Mouse (Mus musculus) thymus, postnatal 0 days (tissue): ENCODE measurements at regions not wholly inside any gene's neighbourhood (a gene's known extent, or its start where the extent isn't known, plus 50 kb on each side); places are given as distances from the start of the nearest gene placed in this dataset.

Source experiments
- DNase-seq: peaks from one replicate; pipeline ENCODE4 v3.0.0-alpha.2; 2015; ENCODE audit warnings: low spot score

DNA sequence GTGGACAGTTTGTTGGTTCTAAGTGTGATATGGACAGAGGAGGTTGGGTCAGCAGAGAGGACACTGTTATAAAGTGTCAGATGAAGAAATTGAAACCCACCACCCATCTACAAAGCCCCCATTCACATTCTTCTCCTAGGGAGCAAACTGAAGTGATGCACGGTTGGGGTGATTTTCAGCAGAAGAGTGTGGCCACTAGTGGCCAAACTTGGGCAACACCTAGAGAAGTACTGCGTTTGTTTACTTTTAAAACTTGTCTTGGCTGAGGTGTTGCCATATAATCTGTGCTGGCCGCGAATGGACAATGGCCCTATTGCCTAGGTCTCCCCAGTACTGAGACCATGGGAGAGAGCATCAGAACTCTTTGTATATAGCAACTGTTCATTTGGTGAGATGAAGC is 150.8 kb upstream of the Cox10 start:
- no peak for DNase-seq

DNA sequence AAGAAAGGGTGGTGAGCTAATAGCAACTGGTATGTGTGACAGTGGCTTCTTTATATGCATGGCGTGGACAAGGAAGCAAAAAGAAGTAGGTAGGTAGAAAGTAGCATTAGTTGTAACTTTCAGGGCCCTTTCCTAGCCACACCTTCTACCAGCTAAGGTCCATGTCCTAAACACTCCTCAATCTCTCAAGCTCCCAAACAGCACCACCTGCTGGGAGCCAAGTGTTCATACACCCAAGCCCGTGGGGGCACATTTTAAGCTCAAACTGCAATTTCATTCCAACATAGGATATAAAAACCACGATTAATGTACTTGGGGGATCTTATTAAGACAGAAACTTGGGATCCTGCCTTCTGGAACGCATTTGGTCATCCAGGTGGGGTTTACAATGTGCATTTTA is 141.6 kb upstream of the Cox10 start:
- no peak for DNase-seq

DNA sequence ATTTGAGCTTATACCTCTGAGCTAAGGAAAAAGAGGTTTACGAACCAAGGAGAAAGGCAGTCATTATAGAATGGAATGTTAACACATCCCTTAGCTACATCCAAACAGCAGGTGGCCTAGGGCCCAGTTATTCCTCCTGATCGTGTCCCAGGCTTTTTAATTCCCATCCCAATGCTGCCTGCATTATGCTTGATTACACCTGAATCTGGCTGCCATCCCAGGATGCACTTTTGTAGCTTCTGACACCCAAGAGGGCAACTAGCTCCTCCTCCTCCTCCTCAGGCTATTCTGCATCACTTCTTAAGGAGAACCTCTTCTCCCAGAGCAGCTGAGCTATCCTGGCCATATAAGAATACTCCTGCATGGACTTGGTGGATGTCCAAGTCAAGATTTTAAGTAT is 137.9 kb upstream of the Cox10 start:
- DNase-seq = no peak

DNA sequence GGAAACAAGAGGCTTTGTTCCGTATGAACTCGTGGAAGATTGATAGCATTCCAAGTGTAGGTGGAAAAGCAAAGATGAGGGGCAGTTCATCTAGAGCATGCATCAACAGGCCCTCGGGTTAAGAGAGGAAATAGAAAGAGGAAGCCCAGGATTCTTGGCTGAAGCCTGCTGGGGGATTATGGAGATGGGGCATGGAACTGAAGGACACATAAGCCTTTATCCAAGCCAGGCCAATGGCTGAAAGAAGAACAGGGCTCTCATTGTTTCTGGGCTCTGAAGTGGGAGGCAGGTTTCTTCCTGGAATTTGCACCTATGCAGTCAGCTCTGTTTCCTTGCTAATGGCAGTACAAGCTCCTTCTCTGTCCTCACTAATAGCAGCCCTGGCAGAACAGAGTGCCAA is 131.6 kb upstream of the Cox10 start:
- DNase-seq = no peak

DNA sequence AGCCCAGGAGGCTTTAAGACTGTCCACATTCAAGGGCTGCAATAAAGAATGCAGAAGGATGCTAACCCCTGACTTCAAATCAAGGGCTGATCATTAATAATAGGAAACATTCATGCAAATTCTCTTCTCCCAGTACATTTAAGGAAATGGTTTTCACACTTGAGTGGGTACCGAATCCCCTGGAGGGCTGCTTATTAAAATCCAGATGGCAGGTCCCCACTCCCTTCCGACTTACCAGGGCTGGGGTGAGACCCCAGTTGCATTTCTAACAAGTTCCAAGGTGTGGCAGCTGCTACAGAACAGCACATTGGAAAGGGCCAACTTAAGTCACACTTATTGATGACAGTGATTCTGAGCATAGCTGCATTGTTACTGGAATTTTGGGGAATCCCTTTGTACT is 129.0 kb upstream of the Cox10 start:
- DNase-seq = no peak

DNA sequence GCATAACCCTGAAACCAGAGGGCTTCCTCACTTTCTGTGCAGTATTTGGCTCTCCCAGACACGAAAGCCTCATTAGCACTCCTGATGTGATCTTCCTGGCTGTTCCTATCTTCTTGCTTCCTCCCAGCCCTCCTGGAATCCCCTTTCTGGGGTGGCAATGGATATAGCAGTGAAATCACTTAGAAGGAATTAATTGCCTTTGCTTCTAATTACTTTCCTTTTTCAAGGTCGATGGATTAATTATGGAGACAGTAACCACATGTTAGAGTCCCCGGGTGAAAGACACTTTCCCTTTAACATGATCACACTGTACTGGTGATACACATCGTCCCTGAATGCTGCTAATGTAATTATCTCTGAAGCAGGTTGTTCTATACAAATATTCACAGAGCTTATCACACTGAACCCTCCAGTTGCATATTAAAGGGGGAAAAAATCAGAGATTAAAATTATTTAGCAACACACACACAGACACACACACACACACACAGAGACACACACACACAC is 128.1 kb upstream of the Cox10 start:
- DNase-seq = no peak

DNA sequence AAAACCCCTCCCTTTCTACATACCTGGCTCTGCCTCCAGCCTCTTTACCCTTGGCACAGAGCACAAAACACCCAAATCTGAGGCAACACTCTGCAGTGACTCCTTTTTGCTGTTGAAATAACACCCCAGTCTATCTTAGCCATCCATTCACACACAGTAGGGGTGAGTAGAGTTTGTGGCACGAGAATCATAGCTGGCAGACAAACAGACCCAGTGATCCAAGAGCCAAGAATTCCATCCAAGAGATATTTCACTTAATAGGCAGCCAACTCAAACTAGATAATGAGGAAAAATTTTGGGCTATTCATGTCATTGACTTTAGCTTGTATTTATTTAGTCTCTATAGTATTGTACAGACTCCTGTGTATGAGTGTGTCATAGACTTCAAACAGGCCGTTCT is 126.9 kb upstream of the Cox10 start:
- no peak for DNase-seq

DNA sequence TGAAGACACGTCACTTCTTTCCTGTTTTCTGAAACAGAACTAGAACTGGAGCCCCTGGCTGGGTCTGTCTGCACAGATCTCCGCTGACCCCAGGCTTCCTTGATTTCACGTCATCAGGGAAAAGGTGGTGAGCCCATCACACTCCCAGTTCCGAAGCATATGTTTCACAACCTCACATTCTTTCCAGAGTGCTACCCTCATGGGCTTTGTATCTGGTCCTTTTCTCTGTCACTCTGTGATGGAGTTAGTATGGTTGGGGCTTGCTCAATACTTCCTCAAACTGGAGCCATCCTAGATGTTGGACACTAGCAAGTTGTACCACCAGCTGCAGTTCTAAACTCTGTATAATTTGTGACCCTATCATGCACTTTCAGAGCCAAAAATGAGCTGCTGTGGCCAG is 125.8 kb upstream of the Cox10 start:
- DNase-seq = no peak

DNA sequence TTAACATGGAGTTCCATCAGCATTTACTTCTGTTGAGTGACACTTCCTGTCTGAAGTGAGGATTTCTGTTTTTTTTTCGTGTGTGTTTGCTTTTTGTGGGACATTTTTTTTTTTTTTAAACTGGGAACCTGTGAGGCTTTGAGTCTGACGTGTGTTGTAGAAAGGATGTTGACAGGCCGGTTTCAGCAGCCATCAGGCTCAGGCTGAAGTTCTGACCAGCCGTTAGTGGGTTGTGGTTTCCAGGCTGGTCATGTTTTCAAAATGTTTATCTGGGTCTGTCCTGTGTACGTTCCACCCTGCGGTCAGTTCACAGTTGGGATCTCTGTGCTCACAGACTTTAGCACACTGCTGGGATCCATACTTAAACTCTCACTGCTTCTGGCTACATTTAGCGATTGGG is 125.0 kb upstream of the Cox10 start:
- DNase-seq = no peak

DNA sequence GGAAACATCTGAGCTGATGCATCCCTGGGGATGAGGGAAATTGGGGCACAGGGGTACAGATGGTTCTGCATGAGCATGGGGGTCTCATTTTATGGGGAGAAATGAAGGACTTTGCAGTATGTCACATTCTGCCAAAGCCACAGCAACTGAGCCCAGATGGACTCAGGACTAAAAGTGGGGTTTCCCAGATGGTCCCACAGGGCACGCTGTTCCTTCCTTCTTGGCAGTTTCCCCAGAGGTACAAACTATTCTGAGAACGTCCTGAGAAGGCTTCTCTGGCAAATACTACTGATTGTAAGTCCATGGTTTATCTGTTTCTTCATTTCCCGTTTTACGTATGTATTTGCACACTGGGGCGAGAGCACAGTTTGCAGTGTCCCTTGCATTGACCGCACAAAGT is 121.6 kb upstream of the Cox10 start:
- no peak for DNase-seq

DNA sequence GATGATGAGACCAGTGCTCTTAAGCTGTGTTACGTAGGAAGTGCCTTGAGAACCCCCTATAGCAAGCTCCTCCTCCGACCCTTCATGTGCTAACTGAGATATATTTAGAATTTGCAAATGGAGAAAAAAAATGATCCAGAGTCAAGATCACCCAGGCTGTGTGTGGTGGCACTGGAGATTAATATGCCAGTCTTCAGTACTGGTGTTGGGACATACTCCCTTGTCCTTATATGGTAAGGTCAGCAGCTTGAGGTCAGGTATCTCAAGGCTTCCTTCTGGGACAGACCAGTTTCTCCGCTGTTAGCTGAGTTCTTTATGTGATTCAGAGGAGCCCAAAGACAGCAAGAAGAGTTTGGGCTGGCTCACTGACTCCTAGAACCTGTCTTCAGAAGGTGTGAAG is 116.0 kb upstream of the Cox10 start:
- no peak for DNase-seq

DNA sequence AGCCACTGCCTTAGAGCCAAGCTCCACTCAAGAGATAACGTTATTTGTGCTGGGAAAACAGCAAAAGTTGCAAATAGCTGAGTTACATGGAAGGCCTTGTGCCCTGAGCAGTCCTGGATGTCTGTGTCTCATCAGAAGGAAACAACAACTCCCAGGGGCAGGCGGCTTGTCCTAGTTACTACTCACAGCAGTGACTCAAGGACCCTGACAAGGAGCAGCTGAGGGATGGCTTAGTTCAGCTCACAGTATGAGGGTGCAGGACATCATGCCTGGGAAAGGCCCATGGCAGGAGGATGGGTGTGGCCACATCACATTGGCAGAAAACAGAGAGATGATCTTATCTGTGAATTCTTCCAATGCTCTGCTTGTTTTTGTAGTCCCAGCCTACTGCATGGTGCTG is 109.4 kb upstream of the Cox10 start:
- DNase-seq = no peak

DNA sequence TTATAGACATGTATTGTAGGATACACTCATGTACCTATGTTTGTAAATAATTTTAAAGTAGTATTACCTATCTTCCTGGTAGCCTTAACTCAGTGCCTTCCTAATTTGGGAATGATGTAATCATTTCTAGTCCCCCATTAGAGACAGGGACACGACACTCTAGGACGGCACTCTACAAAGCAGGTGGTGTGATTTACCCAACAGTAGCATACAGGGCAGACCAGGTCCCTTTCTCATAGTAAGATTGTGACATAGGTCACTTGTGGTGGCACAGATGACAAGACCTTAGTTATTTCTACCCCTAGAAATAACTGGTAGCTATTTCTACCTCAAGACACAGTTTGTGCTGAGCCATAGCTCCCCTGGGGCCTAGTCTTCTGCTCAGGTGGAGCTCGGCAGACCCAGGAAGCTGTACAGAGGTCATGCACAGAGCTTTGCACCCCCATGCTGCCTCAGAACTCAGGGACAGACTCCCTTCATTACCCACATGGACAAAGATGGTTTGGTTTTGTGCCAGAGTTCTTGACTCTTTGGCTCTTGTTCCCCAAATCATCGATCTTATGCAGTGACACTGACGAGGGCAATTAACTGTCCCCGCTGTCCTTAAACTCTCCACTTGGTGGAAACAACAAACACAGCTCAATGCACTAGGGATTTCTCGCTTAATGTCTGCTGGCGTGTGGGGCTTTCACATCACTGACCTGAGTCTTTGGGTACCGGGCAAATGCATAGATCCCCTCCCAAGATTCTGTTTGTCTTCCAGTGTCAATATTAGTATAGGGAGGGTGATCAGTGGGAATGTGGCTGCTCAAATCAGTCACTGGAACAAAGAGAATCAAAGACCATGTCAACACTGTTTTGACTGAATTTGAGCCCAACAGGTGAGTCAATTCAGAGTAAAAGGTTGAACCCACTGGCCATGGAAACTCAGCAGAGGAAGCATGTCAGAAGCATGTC is 108.5 kb upstream of the Cox10 start:
- DNase-seq = no peak

DNA sequence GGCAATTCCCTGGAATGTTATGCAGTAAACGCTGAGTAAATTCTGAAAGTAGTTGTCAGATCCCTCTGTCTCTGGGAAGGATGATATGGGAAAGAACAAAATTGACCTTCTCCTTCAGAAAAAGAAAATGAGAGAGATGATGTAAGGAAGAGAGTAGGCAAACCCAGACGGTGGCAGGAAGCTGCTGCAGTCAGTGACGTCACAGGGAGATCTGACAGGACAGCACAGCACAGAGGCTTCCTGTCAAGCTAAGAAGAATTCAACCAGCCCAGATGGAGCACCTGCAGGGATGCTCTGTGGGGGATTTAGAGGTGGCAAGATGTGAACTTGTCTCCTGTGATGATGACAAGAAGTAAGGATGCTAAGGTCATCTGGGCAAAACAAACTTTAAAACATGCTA is 107.7 kb upstream of the Cox10 start:
- peak; percentile 56 for DNase-seq

DNA sequence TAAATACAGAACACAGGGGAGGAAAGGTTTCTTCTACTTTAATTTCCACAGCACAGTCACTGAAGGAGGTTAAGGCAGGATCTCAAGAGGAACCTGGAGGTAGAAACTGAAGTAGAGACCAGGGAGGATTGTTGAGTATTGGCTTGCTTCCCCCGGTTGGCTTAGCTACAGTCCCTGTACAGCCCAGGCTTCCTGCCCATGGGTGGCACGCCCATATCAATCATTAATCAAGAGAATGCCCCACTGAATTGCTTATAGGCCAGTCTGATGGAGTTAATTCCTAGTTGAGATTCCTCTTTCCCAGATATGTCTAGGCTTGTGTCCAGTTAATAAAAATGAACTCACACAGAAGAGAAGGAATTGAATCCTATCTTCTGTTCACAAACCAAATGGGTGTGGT is 107.3 kb upstream of the Cox10 start:
- DNase-seq = no peak

DNA sequence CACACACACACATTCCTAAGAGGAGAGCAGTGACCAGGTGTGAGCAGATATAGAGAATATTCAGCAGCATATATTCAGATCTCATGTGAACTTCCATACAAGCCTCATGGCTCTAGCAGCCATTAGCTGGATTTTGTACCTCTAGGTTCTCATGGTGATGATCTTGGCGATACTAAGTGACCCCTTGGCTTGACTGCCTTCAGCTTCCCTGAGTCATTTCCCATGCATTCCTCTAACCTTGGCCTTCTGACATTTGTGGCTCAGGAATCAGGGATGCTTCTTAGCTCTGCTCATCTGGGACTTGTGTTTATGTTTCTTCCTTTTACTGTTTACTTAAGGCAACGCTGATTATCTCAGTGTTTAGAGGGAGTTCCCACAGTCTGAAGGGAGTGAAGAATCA is 100.8 kb upstream of the Cox10 start:
- DNase-seq = no peak

DNA sequence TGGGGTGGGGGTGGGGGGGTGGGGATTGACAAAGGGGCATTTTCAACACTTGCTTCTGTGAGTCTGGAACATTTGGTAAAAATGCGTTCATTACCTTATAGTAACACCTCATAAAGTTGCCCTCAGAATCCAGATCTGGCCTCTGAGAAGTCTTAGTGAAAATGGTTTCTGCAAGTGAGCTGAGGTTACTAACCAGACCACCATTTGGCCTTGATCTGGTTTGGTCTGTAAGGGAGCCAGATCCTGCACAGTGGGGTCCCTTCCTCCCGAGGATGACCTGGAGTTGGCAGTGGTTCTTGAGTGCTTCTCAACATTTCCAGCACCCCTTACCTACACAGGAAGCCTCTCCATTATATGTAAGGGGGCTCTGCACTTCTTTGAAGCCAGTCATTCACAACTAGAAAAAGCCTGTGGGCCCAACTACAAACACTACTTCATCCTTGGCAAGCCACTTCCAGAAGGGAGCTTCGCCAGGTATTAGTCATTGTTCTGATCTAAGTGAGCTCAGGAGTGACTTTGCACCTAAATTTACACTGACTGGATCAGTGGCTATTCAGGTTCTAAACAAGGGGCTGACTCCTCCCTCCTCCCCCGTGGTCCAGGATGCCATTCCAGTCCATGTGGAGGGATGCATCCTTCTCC is 94.3 kb upstream of the Cox10 start:
- no peak for DNase-seq

DNA sequence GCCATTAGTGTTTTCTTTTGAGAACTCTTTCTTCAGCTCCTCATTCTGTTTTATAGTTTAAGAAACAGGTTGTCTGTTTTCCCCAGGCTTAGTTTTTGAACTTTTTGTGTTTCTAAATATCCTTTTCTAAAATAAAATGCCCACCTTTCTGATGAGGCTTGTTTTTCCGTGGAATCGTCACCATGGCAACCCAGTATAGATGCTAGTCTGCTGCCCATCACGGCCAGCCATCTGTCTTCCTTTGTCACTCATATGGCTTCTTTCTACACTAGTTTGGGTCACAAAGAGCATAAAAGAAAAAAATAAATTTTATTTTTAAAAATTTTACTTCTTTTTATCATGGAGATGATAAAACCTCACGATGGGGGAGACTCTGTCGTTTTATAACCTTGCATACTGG is 93.7 kb upstream of the Cox10 start:
- no peak for DNase-seq

DNA sequence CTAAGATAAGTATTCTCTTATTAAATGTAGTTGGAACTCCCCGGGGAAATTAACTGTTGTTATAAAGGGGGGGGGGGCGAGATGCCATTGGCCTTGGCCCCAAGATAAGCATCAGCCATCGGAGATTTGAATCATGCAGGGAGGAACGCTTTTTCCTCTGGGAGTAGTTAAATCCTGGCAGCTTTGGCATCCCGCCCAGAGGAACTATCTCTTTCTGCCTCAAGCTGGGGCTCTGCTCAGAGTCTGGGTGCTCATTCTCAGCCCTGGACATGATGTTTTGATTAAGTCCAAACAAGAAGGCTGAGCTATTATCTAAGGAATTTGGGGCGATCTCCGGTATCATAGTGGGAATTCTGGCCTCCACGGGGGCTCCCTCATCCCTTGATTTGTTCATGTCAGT is 89.4 kb upstream of the Cox10 start:
- no peak for DNase-seq

DNA sequence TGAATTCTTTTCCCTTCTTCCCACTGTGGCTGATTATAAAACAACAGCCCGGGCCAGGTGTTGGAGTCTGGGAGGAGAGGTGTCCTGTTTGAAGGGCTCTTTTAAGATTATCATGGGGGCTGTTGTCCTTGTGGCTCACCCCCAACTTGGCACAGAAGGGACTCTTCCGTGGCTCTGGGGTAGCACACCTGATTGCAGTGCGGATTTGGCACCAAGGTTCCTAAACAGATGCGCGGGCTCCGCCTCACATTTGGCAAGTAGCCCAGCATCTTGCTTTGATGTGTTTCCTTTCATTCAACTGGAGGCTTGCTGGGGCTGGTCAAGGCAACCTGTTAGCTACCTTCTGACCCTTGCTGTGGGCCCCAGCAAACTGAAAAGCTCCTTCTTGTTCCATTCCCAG is 85.5 kb upstream of the Cox10 start:
- no peak for DNase-seq

DNA sequence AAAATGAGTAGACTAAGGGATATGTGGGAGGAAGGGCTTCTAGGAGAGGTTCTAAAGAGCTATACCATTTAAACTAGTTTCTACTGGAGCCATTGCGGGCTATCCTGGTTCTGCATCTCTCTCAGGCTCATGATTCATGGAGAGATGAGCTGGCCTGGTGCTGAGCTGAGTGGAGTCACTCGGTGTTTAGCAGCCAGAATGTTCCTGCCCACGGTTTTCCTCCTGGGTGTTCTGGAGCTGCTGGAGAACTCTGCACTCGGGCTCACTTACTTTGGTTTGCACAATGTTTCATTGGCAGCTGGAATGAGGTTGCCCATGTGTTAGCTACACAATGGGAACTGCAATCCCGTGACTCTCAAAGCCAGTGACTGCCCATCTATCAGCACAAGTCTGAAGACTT is 79.0 kb upstream of the Cox10 start:
- DNase-seq = no peak

DNA sequence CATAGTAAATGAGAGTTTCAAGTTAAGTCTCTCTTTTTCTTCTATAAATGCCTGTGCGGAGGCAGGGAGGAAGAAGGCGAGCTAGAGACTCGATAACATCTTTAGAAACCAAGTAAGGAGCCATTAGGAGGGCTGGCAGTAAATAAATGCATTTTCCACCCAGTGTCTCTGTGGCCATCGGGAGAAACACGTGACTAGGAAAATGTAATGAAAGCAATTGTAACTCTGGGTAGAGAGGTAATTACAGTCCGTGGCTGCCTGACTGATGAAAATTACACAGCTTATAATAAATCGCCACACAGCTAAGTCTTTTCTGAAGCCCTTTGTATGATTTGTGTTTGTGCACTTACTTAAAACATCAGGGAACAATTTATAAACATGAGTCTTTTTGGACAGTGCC is 77.4 kb upstream of the Cox10 start:
- DNase-seq = no peak

DNA sequence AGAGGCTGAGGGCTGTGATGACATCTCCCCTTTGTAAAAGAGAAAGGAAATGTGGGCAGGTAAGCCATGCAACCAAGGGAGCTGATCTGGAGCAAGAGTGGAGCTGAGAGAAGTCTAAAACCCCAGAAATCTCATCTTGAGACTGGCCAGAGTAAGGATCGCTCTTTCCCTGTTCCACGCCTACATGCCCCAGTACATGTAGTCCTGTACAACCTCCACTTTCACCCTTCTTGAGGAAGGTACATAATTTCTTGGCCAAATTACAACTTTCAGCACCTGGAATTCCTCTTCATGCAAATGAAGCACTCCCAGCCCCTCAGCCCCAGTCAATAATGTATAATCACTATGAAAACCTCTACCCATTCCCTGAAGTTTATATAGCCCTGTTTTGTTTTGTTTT is 60.2 kb upstream of the Cox10 start:
- no peak for DNase-seq
